Mouse (Mus musculus) neural tube, embryonic 15.5 days (tissue): ENCODE measurements around the gene Epo. TPM values are rescaled to one million over a fixed set of nuclear protein-coding genes. Genes with fewer than 3 reads are reported as not detected.
A peak's percentile ranks its signal among the peaks of the same experiment; 100 is the strongest.

ENCODE experiments used
- ATAC-seq: fragments of 200-750 bp; cut with Nextera tagmentation; 2 replicates; pipeline ENCODE4 v1.8.0; 2017; ENCODE audit warnings: mild to moderate bottlenecking, moderate TSS enrichment, moderate library complexity; ENCODE audit not compliant: low FRiP score
- H3K27ac ChIP-seq: fragments of 300-500 bp; sonication (generic); replicated peaks from 2 replicates; pipeline ENCODE4 v1.5.1; 2015; ENCODE audit warnings: mild to moderate bottlenecking, inconsistent platforms
- H3K27me3 ChIP-seq: fragments of 300-500 bp; sonication (generic); replicated peaks from 2 replicates; pipeline ENCODE4 v1.6.1; 2015; ENCODE audit warnings: inconsistent platforms
- H3K36me3 ChIP-seq: fragments of 300-500 bp; sonication (generic); 2 replicates; pipeline ENCODE4 v1.6.1; 2015; ENCODE audit warnings: inconsistent platforms
- H3K4me1 ChIP-seq: fragments of 300-500 bp; sonication (generic); 2 replicates; pipeline ENCODE4 v1.6.1; 2015; ENCODE audit warnings: inconsistent platforms
- H3K4me2 ChIP-seq: fragments of 300-500 bp; sonication (generic); 2 replicates; pipeline ENCODE4 v1.6.1; 2015; ENCODE audit warnings: inconsistent platforms, mild to moderate bottlenecking, moderate library complexity
- H3K4me3 ChIP-seq: fragments of 300-500 bp; sonication (generic); replicated peaks from 2 replicates; pipeline ENCODE4 v1.5.1; 2015; ENCODE audit warnings: mild to moderate bottlenecking, inconsistent platforms
- H3K9ac ChIP-seq: fragments of 300-500 bp; sonication (generic); replicated peaks from 2 replicates; pipeline ENCODE4 v1.6.1; 2015; ENCODE audit warnings: mild to moderate bottlenecking, inconsistent platforms
- H3K9me3 ChIP-seq: fragments of 300-500 bp; sonication (generic); replicated peaks from 2 replicates; pipeline ENCODE4 v1.6.1; 2016; ENCODE audit warnings: inconsistent platforms
- WGBS: fragments of 180-500 bp; shearing (Covaris S2); methylation state at CpG from one replicate; pipeline ENCODE4 v1.1.7; 2015; ENCODE audit warnings: mixed read lengths; 5-methylcytosine and 5-hydroxymethylcytosine counted together
- polyA plus RNA-seq: library from polyadenylated mRNA; unstranded; fragments of >200 nt; fragmentation: Nextera tagmentation; extraction: Ambion mirVana; gene quantifications from 2 replicates; pipeline ENCODE4 v1.2.1, GENCODE M21; 2015

The Epo gene
- polyA plus RNA-seq, 1 experiment from 2014 or later = not detected

- H3K36me3 ChIP-seq = peaks cover 30% of the 10 kb centered on the region
- no peaks in the 10 kb centered on the region for H3K27me3 ChIP-seq
- H3K9me3 ChIP-seq = no peaks in the 10 kb centered on the region
- no peaks in the 10 kb centered on the region for H3K4me1 ChIP-seq
- H3K27ac ChIP-seq = no peak overlapping the region
- no peak overlapping the region for H3K4me3 ChIP-seq
- WGBS = 80% methylated on average over 10 of the region's 10 CpGs
- no peak overlapping the region for H3K4me2 ChIP-seq
- ATAC-seq = no peak
- no peak overlapping the region for H3K9ac ChIP-seq
Measured at GRCm38 (mm10) chr5:137562965-137563364, 29.9 kb upstream of the Epo start.

GRCm38 (mm10) chr5:137561556-137561955, 28.5 kb upstream of the Epo start:
- peaks cover 27% of the 10 kb centered on the region for H3K36me3 ChIP-seq
- 51% methylated on average over 6 of the region's 6 CpGs for WGBS
- H3K9me3 ChIP-seq = no peaks in the 10 kb centered on the region
- H3K27ac ChIP-seq = no peak overlapping the region
- no peak overlapping the region for H3K4me2 ChIP-seq
- H3K9ac ChIP-seq = no peak overlapping the region
- ATAC-seq = no peak
- H3K4me3 ChIP-seq = no peak overlapping the region
- no peaks in the 10 kb centered on the region for H3K4me1 ChIP-seq
- H3K27me3 ChIP-seq = no peaks in the 10 kb centered on the region

DNA sequence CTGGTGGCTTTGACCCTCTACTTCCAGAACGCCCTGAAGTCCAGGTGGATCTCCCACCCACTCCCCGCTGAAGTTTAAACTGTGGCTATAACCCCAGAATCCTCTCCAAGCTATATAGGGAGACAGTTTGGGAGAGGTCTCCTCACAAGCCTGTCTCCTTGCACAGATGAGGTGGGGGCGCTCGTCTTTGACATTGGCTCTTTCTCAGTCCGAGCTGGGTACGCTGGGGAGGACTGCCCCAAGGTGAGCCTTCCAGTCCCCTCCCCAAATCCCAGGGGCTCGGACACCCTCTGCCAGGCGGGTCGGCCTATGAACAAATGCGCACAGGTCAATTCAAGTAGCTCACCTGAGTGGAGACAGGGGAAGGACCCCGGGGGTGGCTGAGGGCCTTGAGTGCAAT, 20.9 kb upstream of the Epo start:
- H3K27me3 ChIP-seq = no peaks in the 10 kb centered on the region
- H3K36me3 ChIP-seq = no peaks in the 10 kb centered on the region
- peak overlapping the region; percentile 83 for H3K27ac ChIP-seq
- 40% methylated on average over 11 of the region's 11 CpGs for WGBS
- H3K9ac ChIP-seq = peak overlapping the region; percentile 74
- peak overlapping the region; percentile 79 for H3K4me2 ChIP-seq
- peak; percentile 40; the same call in 1 of the 2 replicates for ATAC-seq
- H3K9me3 ChIP-seq = no peaks in the 10 kb centered on the region
- H3K4me1 ChIP-seq = peaks cover 23% of the 10 kb centered on the region
- H3K4me3 ChIP-seq = peak overlapping the region; percentile 69

GRCm38 (mm10) chr5:137553411-137553837, 20.4 kb upstream of the Epo start, which contains the start of gene Actl6b:
Gene Actl6b (plus strand): TSS chr5:137553517.
- H3K4me1 ChIP-seq = peaks cover 23% of the 10 kb centered on the region
- H3K27ac ChIP-seq = peak within 1 kb of the TSS; percentile 83
- ATAC-seq = peak; percentile 94
- peak within 1 kb of the TSS; percentile 74 for H3K9ac ChIP-seq
- H3K27me3 ChIP-seq = no peaks in the 10 kb centered on the region
- H3K36me3 ChIP-seq = no peaks in the 10 kb centered on the region
- H3K9me3 ChIP-seq = no peaks in the 10 kb centered on the region
- H3K4me2 ChIP-seq = peak within 1 kb of the TSS; percentile 79
- H3K4me3 ChIP-seq = peak within 1 kb of the TSS; percentile 69
- under 1% methylated on average over 36 of the region's 37 CpGs for WGBS

DNA sequence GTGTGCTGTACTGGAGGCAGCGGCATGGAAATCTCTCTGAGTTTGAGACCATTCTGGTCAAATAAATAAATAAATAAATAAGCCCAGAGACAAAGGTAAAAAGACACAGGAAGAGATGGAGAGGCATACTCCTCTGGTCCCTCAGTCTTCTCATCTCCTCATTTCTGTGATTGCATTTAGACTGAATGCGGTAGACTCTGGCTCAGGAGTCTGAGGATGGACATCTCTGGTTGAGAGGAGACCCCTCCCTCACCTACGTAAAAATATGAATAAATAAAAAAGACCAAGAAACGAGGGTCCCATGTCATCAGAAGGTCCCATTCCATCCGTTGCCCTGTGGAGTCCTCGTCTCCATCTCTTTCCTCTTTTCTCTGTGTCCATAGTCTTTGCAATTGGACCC, 20.0 kb upstream of the Epo start:
- Histone ChIP-seq H3K27me3 (no peaks in the 10 kb centered on the region), H3K9ac (peak overlapping the region; percentile 74), H3K4me3 (peak overlapping the region; percentile 69), H3K9me3 (no peaks in the 10 kb centered on the region), H3K36me3 (no peaks in the 10 kb centered on the region), H3K4me2 (peak overlapping the region; percentile 79), H3K4me1 (peaks cover 23% of the 10 kb centered on the region), H3K27ac (peak overlapping the region; percentile 83)
- ATAC-seq = peak; percentile 59; the same call in 1 of the 2 replicates
- 28% methylated on average over 6 of the region's 6 CpGs for WGBS

GRCm38 (mm10) chr5:137551119-137551518, 18.1 kb upstream of the Epo start:
- Histone ChIP-seq H3K27ac (no peak overlapping the region), H3K4me1 (peaks cover 23% of the 10 kb centered on the region), H3K4me3 (no peak overlapping the region), H3K4me2 (no peak overlapping the region), H3K36me3 (no peaks in the 10 kb centered on the region), H3K27me3 (no peaks in the 10 kb centered on the region), H3K9ac (no peak overlapping the region), H3K9me3 (no peaks in the 10 kb centered on the region)
- no peak for ATAC-seq
- 77% methylated on average over 5 of the region's 5 CpGs for WGBS

GRCm38 (mm10) chr5:137549840-137550239, 16.8 kb upstream of the Epo start:
- Histone ChIP-seq H3K4me2 (no peak overlapping the region), H3K27ac (no peak overlapping the region), H3K36me3 (no peaks in the 10 kb centered on the region), H3K9me3 (no peaks in the 10 kb centered on the region), H3K27me3 (no peaks in the 10 kb centered on the region), H3K4me3 (no peak overlapping the region), H3K9ac (no peak overlapping the region), H3K4me1 (peaks cover 18% of the 10 kb centered on the region)
- WGBS = 87% methylated on average over 2 of the region's 2 CpGs
- ATAC-seq = no peak

DNA sequence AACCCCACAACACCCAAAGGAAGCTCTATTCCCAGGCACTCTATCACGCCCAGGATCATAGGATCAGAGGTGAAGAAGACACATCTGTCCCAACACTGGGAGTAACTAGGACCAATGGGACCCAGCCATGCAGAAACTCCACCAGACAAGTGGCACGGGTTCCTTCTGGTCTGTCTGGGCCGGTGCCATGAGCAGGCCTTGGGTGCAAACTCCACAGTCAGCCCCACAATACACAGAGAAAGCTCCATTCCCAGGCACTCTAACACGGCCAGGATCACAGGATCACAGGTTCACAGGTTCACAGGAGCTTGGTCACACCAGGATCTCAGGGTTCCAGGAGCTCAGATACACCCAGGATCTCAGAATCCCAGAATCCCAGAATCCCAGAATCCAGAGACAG, 12.6 kb upstream of the Epo start:
- H3K4me2 ChIP-seq = no peak overlapping the region
- no peak overlapping the region for H3K9ac ChIP-seq
- ATAC-seq = no peak
- H3K4me1 ChIP-seq = no peaks in the 10 kb centered on the region
- WGBS = 80% methylated on average over 4 of the region's 4 CpGs
- H3K27me3 ChIP-seq = no peaks in the 10 kb centered on the region
- H3K27ac ChIP-seq = no peak overlapping the region
- H3K36me3 ChIP-seq = no peaks in the 10 kb centered on the region
- no peak overlapping the region for H3K4me3 ChIP-seq
- no peaks in the 10 kb centered on the region for H3K9me3 ChIP-seq

- ATAC-seq = no peak
- WGBS = 62% methylated on average over 6 of the region's 6 CpGs
Measured at GRCm38 (mm10) chr5:137544926-137545325, 11.9 kb upstream of the Epo start.

GRCm38 (mm10) chr5:137541768-137542540, 8.9 kb upstream of the Epo start:
- Histone ChIP-seq H3K27me3 (no peaks in the 10 kb centered on the region), H3K4me1 (peaks cover 6% of the 10 kb centered on the region), H3K27ac (no peak overlapping the region), H3K9me3 (no peaks in the 10 kb centered on the region), H3K36me3 (no peaks in the 10 kb centered on the region), H3K4me2 (no peak overlapping the region), H3K9ac (no peak overlapping the region), H3K4me3 (no peak overlapping the region)
- no peak for ATAC-seq
- WGBS = 68% methylated on average over 5 of the region's 5 CpGs

More at GRCm38 (mm10) chr5:137544926-137545325, 11.9 kb upstream of the Epo start:
- H3K9ac ChIP-seq = no peak overlapping the region
- no peaks in the 10 kb centered on the region for H3K36me3 ChIP-seq
- no peak overlapping the region for H3K4me2 ChIP-seq
- no peaks in the 10 kb centered on the region for H3K27me3 ChIP-seq
- H3K4me3 ChIP-seq = no peak overlapping the region
- H3K4me1 ChIP-seq = no peaks in the 10 kb centered on the region
- H3K27ac ChIP-seq = no peak overlapping the region
- H3K9me3 ChIP-seq = no peaks in the 10 kb centered on the region

GRCm38 (mm10) chr5:137540991-137541390, 7.9 kb upstream of the Epo start:
- no peaks in the 10 kb centered on the region for H3K27me3 ChIP-seq
- no peak overlapping the region for H3K9ac ChIP-seq
- H3K4me3 ChIP-seq = no peak overlapping the region
- H3K4me1 ChIP-seq = peaks cover 6% of the 10 kb centered on the region
- H3K4me2 ChIP-seq = no peak overlapping the region
- H3K36me3 ChIP-seq = no peaks in the 10 kb centered on the region
- no peak overlapping the region for H3K27ac ChIP-seq
- ATAC-seq = no peak
- H3K9me3 ChIP-seq = no peaks in the 10 kb centered on the region
- WGBS = 78% methylated on average over 6 of the region's 6 CpGs

DNA sequence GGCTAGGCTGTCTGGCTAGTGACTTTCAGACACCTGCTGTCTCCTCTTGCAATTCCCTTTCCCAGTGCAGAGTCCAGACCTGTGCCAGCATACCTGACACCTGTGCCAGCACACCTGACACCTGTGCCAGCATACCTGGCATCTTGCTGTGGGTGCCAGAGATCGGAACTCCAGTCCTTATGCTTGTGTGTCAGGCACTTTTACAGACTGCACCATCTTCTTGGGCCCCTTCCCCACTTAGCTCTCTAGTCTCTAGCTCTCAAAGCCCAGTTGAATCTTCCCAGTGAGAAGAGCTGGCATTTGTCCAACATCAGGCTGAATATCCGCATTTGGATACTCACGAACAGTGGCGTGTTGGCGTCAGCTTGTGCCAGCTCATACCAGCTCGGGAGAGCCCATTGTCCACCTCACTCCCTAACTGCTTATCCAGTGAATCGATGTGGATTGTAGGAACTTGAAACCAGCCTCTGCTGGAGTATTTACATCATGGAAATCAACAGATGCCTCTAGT, 6.3 kb upstream of the Epo start:
- ATAC-seq = no peak
- no peak overlapping the region for H3K4me2 ChIP-seq

More for the DNA sequence above, 6.3 kb upstream of the Epo start:
- H3K27me3 ChIP-seq = no peaks in the 10 kb centered on the region
- no peak overlapping the region for H3K4me3 ChIP-seq
- H3K9ac ChIP-seq = no peak overlapping the region; the same call in 1 of the 2 replicates
- 52% methylated on average over 7 of the region's 7 CpGs for WGBS
- H3K36me3 ChIP-seq = no peaks in the 10 kb centered on the region
- H3K27ac ChIP-seq = no peak overlapping the region
- H3K4me1 ChIP-seq = peaks cover 6% of the 10 kb centered on the region
- H3K9me3 ChIP-seq = no peaks in the 10 kb centered on the region
